Mouse (Mus musculus) liver, embryonic 16.5 days (tissue): ENCODE measurements around the gene Cherp. TPM values are rescaled to one million over a fixed set of nuclear protein-coding genes. Genes with fewer than 3 reads are reported as not detected.

Source experiments
- microRNA-seq: library from miRNA; unstranded; fragments of <30 nt; microRNA quantifications from one replicate; pipeline ENCODE4, GENCODE M21; 2016
- polyA plus RNA-seq: library from polyadenylated mRNA; unstranded; fragments of >200 nt; fragmentation: Nextera tagmentation; extraction: Ambion mirVana; gene quantifications from 2 replicates; pipeline ENCODE4 v1.2.1, GENCODE M21; 2015

Cherp gene
- polyA plus RNA-seq, 1 experiment from 2014 or later = 23.1 TPM

Small RNAs within 50 kb of the gene (microRNA-seq; reads per million reads assigned to microRNA genes)
- gene Mir7068 = 1.5 reads per million

Other genes with a start within 250 kb of the Cherp start
- 53.6 and 54.3 TPM in 2 replicates for gene Ap1m1, start 235.2 kb downstream of the Cherp start, polyA plus RNA-seq
- gene Gm10282, start 170.0 kb downstream of the Cherp start, polyA plus RNA-seq = 5.8 and 6.0 TPM in 2 replicates
- 1.8 and 2.0 TPM in 2 replicates for gene Klf2, start 156.2 kb downstream of the Cherp start, polyA plus RNA-seq
- 19.2 and 20.0 TPM in 2 replicates for gene Eps15l1, start 53.8 kb downstream of the Cherp start, polyA plus RNA-seq
- gene Calr3, start 31.4 kb downstream of the Cherp start, polyA plus RNA-seq = 0.54 and 0.74 TPM in 2 replicates
- gene 1700030K09Rik, start 31.3 kb downstream of the Cherp start, polyA plus RNA-seq = 3.4 and 3.5 TPM in 2 replicates
- gene Slc35e1, start 17.4 kb upstream of the Cherp start, polyA plus RNA-seq = 3.0 and 3.5 TPM in 2 replicates
- gene Med26, start 73.0 kb upstream of the Cherp start, polyA plus RNA-seq = 6.2 and 6.3 TPM in 2 replicates
- 40.1 and 40.8 TPM in 2 replicates for gene Smim7, start 95.9 kb upstream of the Cherp start, polyA plus RNA-seq
- 2.6 and 4.5 TPM in 2 replicates for gene Tmem38a, start 96.8 kb upstream of the Cherp start, polyA plus RNA-seq
- 0.05 TPM in 1 of 2 replicates, not detected in the other for gene Nwd1, start 171.5 kb upstream of the Cherp start, polyA plus RNA-seq
- 62.1 and 63.1 TPM in 2 replicates for gene Sin3b, start 248.1 kb upstream of the Cherp start, polyA plus RNA-seq